Mouse (Mus musculus): ENCODE data around the gene Rnaseh2c. TPM values are rescaled to one million over a fixed set of nuclear protein-coding genes. Genes with fewer than 3 reads are reported as not detected.

Gene Rnaseh2c
- polyA plus RNA-seq, 1 experiment from 2014 or later = 79.1 TPM

GRCm38 (mm10) chr19:5571831-5572230, 29.8 kb upstream of the Rnaseh2c start:
- 0 out of 2 replicates have a peak, but pooled peaks cover 3% of the 10 kb centered on the region for H3K27me3 ChIP-seq (ENCODE audit: insufficient read depth, low read length)
- 44% methylated on average over 5 of the region's 5 CpGs for WGBS (ENCODE audit: insufficient replicate concordance)
- TF ChIP-seq EP300 (IDR thresholded peaks at IDR 0.05; ENCODE audit: low read depth) = no peak
- TF ChIP-seq CTCF (IDR thresholded peaks at IDR 0.05; ENCODE audit: low read depth) = no peak
- 0 out of 2 replicates have a peak overlapping the region, but pooled peaks have one; percentile 7 for H3K9ac ChIP-seq (replicated peaks)
- no peak overlapping the region for H3K4me3 ChIP-seq (ENCODE audit: low read depth, low read length)
- peak; percentile 66 for DNase-seq
- H3K9me3 ChIP-seq (ENCODE audit: low read length) = no peaks in the 10 kb centered on the region
- H3K36me3 ChIP-seq (replicated peaks; ENCODE audit: insufficient read depth, low read length) = peaks cover 21% of the 10 kb centered on the region
- ATAC-seq = no peak
- peak overlapping the region; percentile 85 for H3K27ac ChIP-seq (ENCODE audit: low read depth)
- H3K4me2 ChIP-seq (ENCODE audit: low read depth, low read length) = peak overlapping the region; percentile 100; the same call in 1 of the 2 replicates
- peaks cover 25% of the 10 kb centered on the region for H3K4me1 ChIP-seq (ENCODE audit: insufficient read depth)

- 64% methylated on average over 19 of the region's 19 CpGs for WGBS (ENCODE audit: insufficient replicate concordance)
- DNase-seq (peak; percentile 61), ATAC-seq (no peak)
- peaks cover 19% of the 10 kb centered on the region for H3K4me1 ChIP-seq (ENCODE audit: insufficient read depth)
- 0 out of 2 replicates have a peak, but pooled peaks cover 3% of the 10 kb centered on the region for H3K27me3 ChIP-seq (ENCODE audit: insufficient read depth, low read length)
- H3K9me3 ChIP-seq (ENCODE audit: low read length) = no peaks in the 10 kb centered on the region
- no peak overlapping the region for H3K9ac ChIP-seq (replicated peaks)
- H3K4me3 ChIP-seq (ENCODE audit: low read depth, low read length) = no peak overlapping the region
- peaks cover 21% of the 10 kb centered on the region for H3K36me3 ChIP-seq (replicated peaks; ENCODE audit: insufficient read depth, low read length)
- H3K27ac ChIP-seq (ENCODE audit: low read depth) = peak overlapping the region; percentile 85
- no peak for TF ChIP-seq CTCF (IDR thresholded peaks at IDR 0.05; ENCODE audit: low read depth)
- TF ChIP-seq EP300 (IDR thresholded peaks at IDR 0.05; ENCODE audit: low read depth) = peak; percentile 9; the same call in 1 of the 2 replicates
- H3K4me2 ChIP-seq (ENCODE audit: low read depth, low read length) = peak overlapping the region; percentile 51
Measured at GRCm38 (mm10) chr19:5572331-5573125, 29.1 kb upstream of the Rnaseh2c start.

GRCm38 (mm10) chr19:5575336-5575735, 26.3 kb upstream of the Rnaseh2c start:
- H3K9ac ChIP-seq (replicated peaks) = no peak overlapping the region
- ATAC-seq (0 out of 2 replicates have a peak, but pooled peaks have one; percentile 37), DNase-seq (no peak)
- H3K4me2 ChIP-seq (ENCODE audit: low read depth, low read length) = no peak overlapping the region
- H3K4me3 ChIP-seq (ENCODE audit: low read depth, low read length) = no peak overlapping the region
- H3K4me1 ChIP-seq (ENCODE audit: insufficient read depth) = peaks cover 6% of the 10 kb centered on the region
- 70% methylated on average over 1 of the region's 1 CpGs for WGBS (ENCODE audit: insufficient replicate concordance)
- H3K27ac ChIP-seq (ENCODE audit: low read depth) = no peak overlapping the region
- H3K27me3 ChIP-seq (ENCODE audit: insufficient read depth, low read length) = no peaks in the 10 kb centered on the region
- no peak; the same call in 1 of the 2 replicates for TF ChIP-seq EP300 (IDR thresholded peaks at IDR 0.05; ENCODE audit: low read depth)
- no peak for TF ChIP-seq CTCF (IDR thresholded peaks at IDR 0.05; ENCODE audit: low read depth)
- H3K36me3 ChIP-seq (replicated peaks; ENCODE audit: insufficient read depth, low read length) = peaks cover 9% of the 10 kb centered on the region
- no peaks in the 10 kb centered on the region for H3K9me3 ChIP-seq (ENCODE audit: low read length)

GRCm38 (mm10) chr19:5579971-5580370, 21.7 kb upstream of the Rnaseh2c start:
- Histone ChIP-seq H3K4me2 (ENCODE audit: low read depth, low read length) (no peak overlapping the region), H3K27me3 (ENCODE audit: insufficient read depth, low read length) (no peaks in the 10 kb centered on the region), H3K36me3 (replicated peaks; ENCODE audit: insufficient read depth, low read length) (no peaks in the 10 kb centered on the region), H3K4me3 (ENCODE audit: low read depth, low read length) (no peak overlapping the region), H3K9me3 (ENCODE audit: low read length) (no peaks in the 10 kb centered on the region), H3K4me1 (ENCODE audit: insufficient read depth) (no peaks in the 10 kb centered on the region), H3K27ac (ENCODE audit: low read depth) (no peak overlapping the region), H3K9ac (replicated peaks) (no peak overlapping the region)
- WGBS (ENCODE audit: insufficient replicate concordance) = 74% methylated on average over 4 of the region's 4 CpGs
- ATAC-seq = no peak
- TF ChIP-seq EP300 (IDR thresholded peaks at IDR 0.05; ENCODE audit: low read depth) (no peak), CTCF (IDR thresholded peaks at IDR 0.05; ENCODE audit: low read depth) (no peak)
- DNase-seq = no peak

GRCm38 (mm10) chr19:5580776-5581175, 20.9 kb upstream of the Rnaseh2c start:
- Histone ChIP-seq H3K9me3 (ENCODE audit: low read length) (no peaks in the 10 kb centered on the region), H3K9ac (replicated peaks) (no peak overlapping the region), H3K4me2 (ENCODE audit: low read depth, low read length) (no peak overlapping the region), H3K36me3 (replicated peaks; ENCODE audit: insufficient read depth, low read length) (no peaks in the 10 kb centered on the region), H3K27ac (ENCODE audit: low read depth) (no peak overlapping the region), H3K27me3 (ENCODE audit: insufficient read depth, low read length) (no peaks in the 10 kb centered on the region), H3K4me3 (ENCODE audit: low read depth, low read length) (no peak overlapping the region), H3K4me1 (ENCODE audit: insufficient read depth) (no peaks in the 10 kb centered on the region)
- 85% methylated on average over 6 of the region's 6 CpGs for WGBS (ENCODE audit: insufficient replicate concordance)
- ATAC-seq (no peak), DNase-seq (no peak)
- TF ChIP-seq EP300 (IDR thresholded peaks at IDR 0.05; ENCODE audit: low read depth) = no peak
- no peak for TF ChIP-seq CTCF (IDR thresholded peaks at IDR 0.05; ENCODE audit: low read depth)

GRCm38 (mm10) chr19:5581995-5582394, 19.7 kb upstream of the Rnaseh2c start:
- no peaks in the 10 kb centered on the region for H3K4me1 ChIP-seq (ENCODE audit: insufficient read depth)
- no peak overlapping the region for H3K4me2 ChIP-seq (ENCODE audit: low read depth, low read length)
- no peak overlapping the region for H3K9ac ChIP-seq (replicated peaks)
- H3K27me3 ChIP-seq (ENCODE audit: insufficient read depth, low read length) = no peaks in the 10 kb centered on the region
- ATAC-seq = no peak
- H3K9me3 ChIP-seq (ENCODE audit: low read length) = no peaks in the 10 kb centered on the region
- no peak for DNase-seq
- TF ChIP-seq CTCF (IDR thresholded peaks at IDR 0.05; ENCODE audit: low read depth) (no peak), EP300 (IDR thresholded peaks at IDR 0.05; ENCODE audit: low read depth) (no peak)
- no peak overlapping the region for H3K4me3 ChIP-seq (ENCODE audit: low read depth, low read length)
- no peak overlapping the region for H3K27ac ChIP-seq (ENCODE audit: low read depth)
- H3K36me3 ChIP-seq (replicated peaks; ENCODE audit: insufficient read depth, low read length) = no peaks in the 10 kb centered on the region
- WGBS (ENCODE audit: insufficient replicate concordance) = 77% methylated on average over 2 of the region's 2 CpGs
